Mouse (Mus musculus): ENCODE measurements around the gene Slc7a4.
"Not testable (repeated sequence)": the region's sequence is repeated elsewhere in the genome, so short reads cannot be mapped to it uniquely, and the experiment has no call there.

Gene Slc7a4

GRCm38 (mm10) chr16:17561751-17562208 is 21.2 kb downstream of the Slc7a4 start, which contains the start of gene P2rx6:
Gene P2rx6 (plus strand): TSS chr16:17561885.
- DNase-seq (ENCODE audit: low spot score in 2 of 2) = peak in 1 of 2 experiments; percentile 38

GRCm38 (mm10) chr16:17561128-17561750 is 21.8 kb downstream of the Slc7a4 start, which contains the start of gene Lrrc74b:
Gene Lrrc74b (minus strand): TSS chr16:17561247.
- DNase-seq (ENCODE audit: low spot score in 2 of 2) = peak in 1 of 2 experiments; percentile 58

GRCm38 (mm10) chr16:17559396-17560027 is 23.5 kb downstream of the Slc7a4 start:
- no peak for DNase-seq (ENCODE audit: low spot score in 2 of 2)

GRCm38 (mm10) chr16:17558811-17559210 is 24.2 kb downstream of the Slc7a4 start:
- DNase-seq (ENCODE audit: low spot score in 2 of 2) = no peak

- DNase-seq (ENCODE audit: low spot score in 2 of 2) = peak; percentile 61 to 76
Measured at GRCm38 (mm10) chr16:17557947-17558480, 25.0 kb downstream of the Slc7a4 start.

GRCm38 (mm10) chr16:17556907-17557306 is 26.1 kb downstream of the Slc7a4 start:
- no peak for DNase-seq (ENCODE audit: low spot score in 2 of 2)

GRCm38 (mm10) chr16:17556180-17556579 is 26.8 kb downstream of the Slc7a4 start:
- no peak for DNase-seq (ENCODE audit: low spot score in 2 of 2)

- DNase-seq (ENCODE audit: low spot score in 2 of 2) = not testable (repeated sequence)
Measured at GRCm38 (mm10) chr16:17554702-17555101, 28.3 kb downstream of the Slc7a4 start.

- no peak for DNase-seq (ENCODE audit: low spot score in 2 of 2)
Measured at GRCm38 (mm10) chr16:17553910-17554685, 28.9 kb downstream of the Slc7a4 start.

- no peak for DNase-seq (ENCODE audit: low spot score in 2 of 2)
Measured at GRCm38 (mm10) chr16:17552837-17553236, 30.2 kb downstream of the Slc7a4 start.

- DNase-seq (ENCODE audit: low spot score in 2 of 2) = no peak
Measured at GRCm38 (mm10) chr16:17542632-17543031, 40.4 kb downstream of the Slc7a4 start.

- no peak for DNase-seq (ENCODE audit: low spot score in 2 of 2)
Measured at GRCm38 (mm10) chr16:17536584-17536983, 46.4 kb downstream of the Slc7a4 start.

GRCm38 (mm10) chr16:17532676-17533329 is 50.2 kb downstream of the Slc7a4 start:
- DNase-seq (ENCODE audit: low spot score in 2 of 2) = no peak

GRCm38 (mm10) chr16:17532271-17532670 is 50.7 kb downstream of the Slc7a4 start:
- DNase-seq (ENCODE audit: low spot score in 2 of 2) = no peak

- peak; percentile 96 to 97 for DNase-seq (ENCODE audit: low spot score in 2 of 2)
Measured at GRCm38 (mm10) chr16:17530640-17531288, 52.2 kb downstream of the Slc7a4 start, which contains the start of gene Thap7. Gene Thap7 (minus strand): TSS chr16:17531136.

- peak in 1 of 2 experiments; percentile 34 for DNase-seq (ENCODE audit: low spot score in 2 of 2)
Measured at GRCm38 (mm10) chr16:17529981-17530586, 52.9 kb downstream of the Slc7a4 start.

- DNase-seq (ENCODE audit: low spot score in 2 of 2) = no peak
Measured at GRCm38 (mm10) chr16:17528276-17528675, 54.7 kb downstream of the Slc7a4 start.

GRCm38 (mm10) chr16:17527606-17528005 is 55.4 kb downstream of the Slc7a4 start:
- no peak for DNase-seq (ENCODE audit: low spot score in 2 of 2)

- DNase-seq (ENCODE audit: low spot score in 2 of 2) = no peak
Measured at GRCm38 (mm10) chr16:17526223-17526622, 56.8 kb downstream of the Slc7a4 start.

GRCm38 (mm10) chr16:17525524-17525923 is 57.5 kb downstream of the Slc7a4 start:
- no peak for DNase-seq (ENCODE audit: low spot score in 2 of 2)

All from cerebellum, postnatal 4 days (tissue).